Mouse (Mus musculus) heart, adult 9 months (tissue): ENCODE results near the gene Irf9.

Experiments
- DNase-seq, 2 experiments: peaks; one replicate each; pipeline ENCODE4 v3.0.0; 2022; ENCODE audit warnings: low spot score in 2 of 2

The Irf9 gene

GRCm38 (mm10) chr14:55614565-55615178 is 11.3 kb downstream of the Irf9 start:
- DNase-seq = no peak

GRCm38 (mm10) chr14:55615876-55616275 is 12.5 kb downstream of the Irf9 start:
- no peak for DNase-seq

- DNase-seq = no peak
Observed at GRCm38 (mm10) chr14:55616844-55617243, 13.5 kb downstream of the Irf9 start.

- no peak for DNase-seq
Observed at GRCm38 (mm10) chr14:55617822-55618221, 14.5 kb downstream of the Irf9 start, which contains the start of gene Rec8. Gene Rec8 (plus strand): TSS chr14:55618037.

GRCm38 (mm10) chr14:55618486-55619195 is 15.3 kb downstream of the Irf9 start:
- DNase-seq = no peak

- DNase-seq = no peak
Observed at GRCm38 (mm10) chr14:55628077-55628827, 24.9 kb downstream of the Irf9 start.

- peak; percentile 36 to 41 for DNase-seq
Observed at GRCm38 (mm10) chr14:55629312-55629711, 25.9 kb downstream of the Irf9 start.

- peak; percentile 34 to 37 for DNase-seq
Observed at GRCm38 (mm10) chr14:55634874-55635522, 31.6 kb downstream of the Irf9 start.

GRCm38 (mm10) chr14:55635523-55636007 is 32.2 kb downstream of the Irf9 start, which contains the start of gene Ipo4:
Gene Ipo4 (minus strand): TSS chr14:55635957.
- peak; percentile 86 to 89 for DNase-seq

- no peak for DNase-seq
Observed at GRCm38 (mm10) chr14:55637795-55638194, 34.4 kb downstream of the Irf9 start, which contains the start of gene Gm49378. Gene Gm49378 (minus strand): TSS chr14:55637895.

- no peak for DNase-seq
Observed at GRCm38 (mm10) chr14:55640816-55641215, 37.4 kb downstream of the Irf9 start.

GRCm38 (mm10) chr14:55641291-55641690 is 37.9 kb downstream of the Irf9 start:
- no peak for DNase-seq

GRCm38 (mm10) chr14:55642679-55643059 is 39.3 kb downstream of the Irf9 start:
- DNase-seq = no peak

- peak; percentile 91 to 93 for DNase-seq
Observed at GRCm38 (mm10) chr14:55643060-55643907, 39.9 kb downstream of the Irf9 start, which contains the start of gene Tm9sf1. Gene Tm9sf1 (minus strand): TSS chr14:55643806.

GRCm38 (mm10) chr14:55644261-55644888 is 41.0 kb downstream of the Irf9 start:
- DNase-seq = no peak

- no peak for DNase-seq
Observed at GRCm38 (mm10) chr14:55649884-55650283, 46.5 kb downstream of the Irf9 start, which contains the start of gene Tssk4. Gene Tssk4 (plus strand): TSS chr14:55650184.

GRCm38 (mm10) chr14:55651528-55651927 is 48.2 kb downstream of the Irf9 start:
- no peak for DNase-seq

GRCm38 (mm10) chr14:55656935-55657334 is 53.6 kb downstream of the Irf9 start:
- no peak for DNase-seq

- DNase-seq = no peak
Observed at GRCm38 (mm10) chr14:55658011-55658410, 54.6 kb downstream of the Irf9 start.
